Mouse (Mus musculus) adrenal gland, adult (tissue): Measurements from ENCODE around the gene Mars.
"Not testable (repeated sequence)": the region's sequence is repeated elsewhere in the genome, so short reads cannot be mapped to it uniquely, and the experiment has no call there.

Experiments
- DNase-seq, 2 experiments: peaks; one replicate each; pipeline ENCODE4 v3.0.0; 2022 to 2023; ENCODE audit warnings: low spot score in 1 of 2; ENCODE audit not compliant: inconsistent age in 2 of 2

Mars gene

DNA sequence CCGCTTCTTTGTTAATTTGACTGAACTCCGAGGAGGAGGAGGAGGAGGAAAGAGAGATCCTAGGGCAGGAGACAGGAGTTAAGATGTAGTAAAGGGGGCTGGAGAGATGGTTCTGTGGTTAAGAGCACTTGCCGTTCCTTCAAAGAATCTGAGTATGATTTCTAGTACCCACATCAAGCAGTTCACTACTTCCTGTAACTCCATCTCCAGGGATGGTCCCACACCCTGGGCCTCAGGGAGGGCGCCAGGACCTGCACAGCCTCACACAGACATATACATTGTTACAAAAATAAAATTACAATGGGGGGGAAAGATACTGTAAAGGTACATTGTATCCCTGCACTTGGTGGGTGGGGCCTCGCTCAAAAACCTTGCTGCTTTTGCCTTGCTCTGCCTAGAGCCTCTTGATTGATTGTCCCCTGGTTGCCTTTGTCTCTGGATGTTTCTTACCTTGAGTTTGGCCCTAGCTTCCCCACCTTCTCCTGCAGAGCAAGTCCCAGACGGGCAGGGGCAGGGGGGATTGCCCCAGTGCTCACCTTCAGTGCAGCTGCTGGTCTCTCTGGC lies 26.0 kb upstream of the Mars start:
- no peak for DNase-seq

DNA sequence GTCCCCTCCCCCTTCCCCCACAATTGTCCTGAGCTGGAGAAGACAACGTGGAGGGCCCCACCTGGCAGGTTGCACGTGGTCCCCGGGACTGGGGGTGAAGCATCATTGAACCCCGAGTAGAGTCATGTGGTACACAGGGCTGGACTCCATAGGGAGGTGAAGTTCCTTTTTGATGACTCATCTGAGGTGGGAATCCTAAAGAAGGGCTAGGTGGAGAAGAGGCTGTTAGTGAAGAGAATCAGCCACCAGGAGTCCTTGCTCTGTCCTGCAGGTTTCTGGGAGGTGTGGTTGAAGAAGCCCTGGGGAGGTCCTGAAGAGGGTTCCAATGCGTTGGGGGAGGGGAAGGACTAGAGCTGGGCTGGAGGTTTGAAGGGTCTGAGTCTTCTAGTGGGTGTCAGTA lies 25.4 kb upstream of the Mars start:
- DNase-seq, result no peak

DNA sequence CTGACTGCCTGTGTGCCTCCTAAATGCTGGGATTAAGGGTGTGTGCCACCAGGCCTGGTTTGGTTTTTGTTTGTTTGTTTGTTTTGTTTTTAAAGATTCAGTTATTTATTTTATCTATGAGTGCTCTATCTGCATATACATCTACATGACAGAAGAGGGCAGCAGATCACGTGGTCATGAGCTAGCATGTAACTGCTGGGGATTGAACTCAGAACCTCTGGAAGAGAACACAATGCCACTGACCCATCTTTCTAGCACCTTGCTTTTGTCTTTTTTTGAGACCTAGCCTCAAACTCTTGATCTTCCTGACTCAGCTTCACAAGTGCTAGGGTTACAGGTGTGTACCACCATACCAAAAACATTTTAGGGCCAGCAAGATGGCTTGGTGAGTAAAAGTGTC lies 23.7 kb upstream of the Mars start:
- DNase-seq, result no peak

DNA sequence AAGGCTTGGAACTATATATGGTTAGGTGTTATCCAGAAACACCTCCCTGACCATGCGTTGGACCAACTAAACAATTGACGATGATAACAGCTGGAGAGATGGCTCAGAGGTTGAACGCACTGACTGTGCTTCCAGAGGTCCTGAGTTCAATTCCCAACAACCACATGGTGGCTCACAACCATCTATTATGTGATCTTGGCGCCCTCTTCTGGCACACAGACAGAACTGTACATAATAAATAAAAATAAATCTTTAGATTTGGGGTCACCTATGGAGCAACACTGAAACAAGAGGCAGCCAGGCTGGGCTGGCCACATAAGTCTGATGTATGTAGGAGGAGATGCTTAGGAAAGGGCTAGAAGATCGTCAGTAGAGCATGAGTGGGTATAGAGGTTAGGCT lies 21.6 kb upstream of the Mars start:
- DNase-seq, result peak; percentile 11 to 47

DNA sequence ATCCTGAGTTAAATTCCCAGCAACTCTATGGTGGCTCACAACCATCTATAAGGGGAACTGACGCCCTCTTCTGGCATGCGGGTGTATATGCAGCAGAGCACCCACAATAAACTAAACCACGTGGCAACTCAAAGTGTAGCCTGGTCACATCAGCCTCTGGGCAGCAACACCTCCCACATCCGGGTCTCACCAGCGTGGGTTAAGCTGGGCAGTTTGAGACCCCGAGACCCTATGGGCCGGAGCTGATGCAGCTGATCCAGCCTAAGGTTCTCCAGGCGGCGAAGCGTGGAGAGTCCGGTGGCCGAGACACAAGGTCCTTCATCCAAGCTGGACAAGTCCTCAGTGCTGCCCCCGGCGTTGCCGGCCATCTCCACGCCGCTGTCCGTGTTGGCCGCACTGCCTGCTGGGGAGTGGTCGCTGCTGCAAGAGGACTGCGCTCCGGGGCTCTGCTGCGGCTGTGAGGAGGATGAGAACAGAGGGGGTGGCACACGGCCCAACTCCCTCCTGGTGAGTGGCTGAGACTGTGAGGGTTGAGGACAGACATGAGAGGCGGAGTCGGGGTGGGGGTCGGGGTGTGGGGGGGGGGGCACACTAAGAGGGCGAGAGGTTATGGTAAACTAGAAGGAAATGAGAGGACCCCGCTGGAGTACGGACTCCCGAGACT lies 20.8 kb upstream of the Mars start:
- peak in 1 of 2 experiments; percentile 7 for DNase-seq

DNA sequence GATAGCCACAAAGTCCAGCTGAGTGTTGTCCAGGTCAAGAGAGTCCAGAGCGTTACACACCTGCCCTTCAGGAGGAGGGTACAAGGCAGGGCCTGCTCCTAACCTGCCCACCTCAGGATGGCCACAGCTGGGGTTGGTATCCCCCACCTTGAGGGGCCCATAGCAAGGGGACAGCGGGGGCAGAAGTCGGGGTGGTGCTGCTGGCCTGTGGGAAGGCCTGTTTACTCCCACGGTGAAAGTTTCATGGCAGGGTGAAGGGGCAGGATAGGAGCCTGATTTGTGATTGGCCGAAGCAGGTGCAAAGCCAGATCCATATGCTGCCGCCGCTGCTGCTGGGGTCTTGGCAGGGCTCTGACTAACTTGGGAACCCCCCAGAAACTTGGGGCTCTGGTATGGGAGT lies 18.6 kb upstream of the Mars start:
- no peak for DNase-seq

- DNase-seq, result no peak
Measured at GRCm38 (mm10) chr10:127327461-127328145, 16.0 kb upstream of the Mars start.

- DNase-seq, result peak; percentile 55 to 71
Measured at GRCm38 (mm10) chr10:127326828-127327227, 15.2 kb upstream of the Mars start.

- DNase-seq, result peak in 1 of 2 experiments; percentile 78
Measured at GRCm38 (mm10) chr10:127326017-127326801, 14.6 kb upstream of the Mars start.

DNA sequence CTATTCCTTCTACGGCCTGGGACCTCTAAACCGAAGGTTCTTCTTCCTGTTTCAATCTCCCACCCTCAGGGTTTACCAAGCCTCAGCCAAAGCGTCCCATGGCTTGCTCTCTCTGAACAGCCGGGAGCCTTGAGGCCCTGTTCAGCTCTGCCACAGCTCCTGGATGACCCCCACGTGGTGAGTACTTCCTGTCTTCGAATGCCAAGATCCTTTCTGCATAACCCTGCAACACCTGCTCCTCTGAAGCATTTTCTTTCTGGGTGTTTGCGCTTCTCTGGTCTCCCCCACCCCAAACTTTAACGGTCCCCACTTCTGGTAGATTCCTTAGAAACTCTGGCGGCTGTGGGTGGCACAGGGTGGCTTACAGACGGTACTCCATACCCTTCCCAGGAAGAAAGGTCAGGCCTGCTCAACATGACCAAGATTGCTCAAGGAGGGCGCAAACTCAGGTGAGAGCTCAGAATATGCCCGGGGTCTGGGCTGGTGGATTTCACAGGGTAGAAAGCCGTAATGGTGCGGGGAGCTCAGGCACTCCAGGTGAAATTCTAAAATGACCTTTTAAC lies 13.9 kb upstream of the Mars start:
- no peak for DNase-seq

GRCm38 (mm10) chr10:127324495-127324894 lies 12.9 kb upstream of the Mars start:
- peak in 1 of 2 experiments; percentile 64 for DNase-seq

- peak in 1 of 2 experiments; percentile 49 for DNase-seq
Measured at GRCm38 (mm10) chr10:127323131-127323855, 11.7 kb upstream of the Mars start.

DNA sequence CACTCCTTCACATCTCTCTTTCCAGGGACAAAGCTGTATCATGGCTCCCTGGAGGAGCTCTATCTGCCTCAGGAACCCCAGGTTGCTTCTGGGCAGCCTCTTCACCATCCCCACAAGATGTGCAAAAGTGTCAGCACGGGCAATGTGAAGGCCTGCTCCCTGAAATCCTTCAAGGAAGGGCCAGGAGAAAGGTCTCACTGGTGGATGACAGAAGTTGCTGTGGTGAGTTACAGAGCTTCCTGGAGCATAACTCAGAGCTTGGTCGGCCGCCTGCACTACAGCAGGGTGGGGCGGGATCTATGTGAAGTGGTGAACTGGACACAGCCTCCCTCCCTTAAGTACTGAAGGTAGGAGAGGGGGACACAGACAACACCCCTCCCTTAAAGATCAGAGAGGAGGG lies 11.1 kb upstream of the Mars start:
- no peak for DNase-seq

DNA sequence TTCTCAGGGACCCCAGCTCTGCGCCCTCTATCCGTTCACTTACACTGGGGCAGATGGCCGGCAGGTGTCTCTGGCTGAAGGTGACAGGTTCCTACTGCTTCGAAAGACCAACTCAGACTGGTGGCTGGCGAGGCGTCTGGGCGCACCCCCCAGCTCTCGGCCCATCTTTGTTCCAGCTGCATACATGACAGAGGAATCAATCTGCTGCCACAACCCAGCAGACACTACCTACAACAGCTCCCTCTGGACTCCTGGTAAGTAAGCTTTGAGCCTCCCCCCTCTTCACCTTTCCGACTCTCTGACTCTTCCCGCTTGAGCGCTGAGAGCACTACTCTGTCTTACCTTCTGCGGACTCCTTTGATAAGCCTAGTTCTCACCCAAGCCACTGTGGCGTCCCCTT lies 10.6 kb upstream of the Mars start:
- DNase-seq, result no peak

DNA sequence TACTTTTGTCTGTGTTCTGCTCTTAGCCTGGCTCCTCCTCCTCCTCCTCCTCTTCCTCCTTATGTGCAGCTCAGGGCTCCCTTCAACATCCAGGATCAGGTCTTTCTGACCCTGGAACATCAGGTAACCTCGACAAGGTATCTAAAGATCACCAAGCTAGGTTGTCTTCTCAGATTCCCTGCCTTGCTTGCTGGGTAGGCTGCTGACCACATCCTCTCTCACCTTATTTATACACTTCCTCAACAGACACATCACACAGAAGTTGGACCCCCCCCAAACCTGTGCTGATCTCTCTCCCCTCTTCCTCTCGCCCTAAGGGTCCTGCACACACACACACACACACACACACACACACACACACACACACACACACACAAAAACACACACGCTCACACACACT lies 10.0 kb upstream of the Mars start, which contains the start of gene Arhgap9:
Gene Arhgap9, plus strand, starts transcription at position 344 of the 400 bp plus-strand sequence.
- no peak for DNase-seq

DNA sequence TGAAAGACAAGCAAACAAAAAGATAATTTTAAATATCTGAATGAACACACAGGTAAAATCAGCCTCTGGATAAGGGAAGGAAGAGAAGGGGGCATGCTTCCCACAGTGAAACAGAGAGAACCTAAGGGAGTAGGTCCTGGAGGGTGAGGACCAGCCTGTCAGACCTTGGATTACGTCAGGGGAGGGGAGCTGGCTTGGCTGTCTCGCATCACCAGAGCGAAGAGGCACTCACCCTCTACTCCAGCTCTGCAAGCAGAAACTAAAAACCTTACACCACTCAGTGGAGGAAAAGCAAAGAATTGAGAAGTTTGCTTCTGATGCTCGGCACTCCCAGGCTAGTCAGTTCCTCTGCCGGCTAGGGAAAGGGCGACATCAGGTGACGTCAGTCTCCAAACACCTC lies 8.4 kb upstream of the Mars start:
- DNase-seq, result no peak

DNA sequence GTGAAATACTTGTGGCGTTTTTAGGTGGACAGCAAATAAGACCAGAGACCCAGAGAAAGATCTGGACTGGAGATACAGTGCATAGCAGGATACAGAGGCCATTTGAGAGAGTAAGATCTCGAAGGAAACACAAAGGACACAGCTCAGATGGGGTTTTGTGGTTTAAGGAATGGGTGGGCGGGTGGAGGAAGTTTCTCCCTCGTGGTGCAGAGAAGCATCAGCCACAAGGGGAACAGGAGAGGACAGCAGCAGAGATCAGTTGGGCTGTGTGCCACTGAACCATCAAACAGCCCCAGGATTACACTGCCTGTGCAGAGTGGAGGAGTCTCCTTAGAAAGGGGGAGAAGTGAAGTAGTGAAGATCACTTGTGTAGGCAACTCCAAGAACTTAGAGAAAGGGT lies 6.4 kb upstream of the Mars start:
- DNase-seq, result no peak

GRCm38 (mm10) chr10:127317277-127317676 lies 5.7 kb upstream of the Mars start:
- peak in 1 of 2 experiments; percentile 49 for DNase-seq

DNA sequence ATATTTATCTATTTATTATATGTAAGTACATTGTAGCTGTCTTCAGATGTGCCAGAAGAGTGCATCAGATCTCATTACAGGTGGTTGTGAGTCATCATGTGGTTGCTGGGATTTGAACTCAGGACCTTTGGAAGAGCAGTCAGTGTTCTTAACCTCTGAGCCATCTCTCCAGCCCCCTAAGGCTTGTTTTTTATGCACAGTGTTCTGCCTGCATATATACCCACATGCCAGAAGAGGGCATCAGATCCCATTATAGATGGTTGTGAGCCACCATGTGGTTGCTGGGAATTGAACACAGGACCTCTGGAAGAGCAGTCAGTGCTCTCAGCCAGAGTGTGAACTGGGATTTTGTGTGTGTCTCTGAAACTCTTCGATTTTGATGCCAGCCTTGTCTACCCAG lies 3.4 kb upstream of the Mars start:
- DNase-seq, result not testable (repeated sequence)

DNA sequence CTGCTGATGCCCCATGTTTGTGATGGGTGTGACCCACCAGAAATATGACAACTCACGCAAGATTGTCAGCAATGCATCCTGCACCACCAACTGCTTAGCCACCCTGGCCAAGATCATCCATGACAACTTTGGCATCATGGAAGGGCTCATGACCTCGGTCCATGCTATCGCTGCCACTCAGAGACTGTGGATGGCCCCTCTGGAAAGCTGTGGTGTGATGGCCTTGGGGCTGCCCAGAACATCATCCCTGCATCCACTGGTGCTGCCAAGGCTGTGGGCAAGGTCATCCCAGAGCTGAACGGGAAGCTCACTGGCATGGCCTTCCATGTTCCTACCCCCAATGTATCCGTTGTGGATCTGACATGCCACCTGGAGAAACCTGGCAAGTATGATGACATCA lies 1.9 kb upstream of the Mars start:
- peak; percentile 52 to 60 for DNase-seq

DNA sequence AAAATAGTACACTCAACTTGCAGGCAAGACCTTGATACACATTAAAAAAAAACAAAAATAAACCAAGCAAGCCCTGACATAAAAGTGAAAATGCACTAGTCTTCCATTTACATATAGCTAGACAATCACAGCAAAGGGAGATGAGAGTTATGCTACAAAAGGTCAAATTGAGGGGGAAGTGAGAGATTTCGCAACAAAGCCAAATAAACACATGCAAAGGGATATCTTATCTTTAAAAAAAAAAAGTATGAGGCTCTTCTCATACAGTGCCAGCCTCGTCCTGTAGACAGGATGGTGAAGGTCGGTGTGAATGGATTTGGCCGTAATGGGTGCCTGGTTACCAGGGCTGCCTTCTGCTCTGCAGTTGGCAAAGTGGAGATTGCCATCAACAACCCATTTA lies 1.3 kb upstream of the Mars start:
- DNase-seq, result no peak
